Mouse (Mus musculus) adrenal gland, adult 2 months (tissue): Measurements from ENCODE around the gene Nptn. TPM values are rescaled to one million over a fixed set of nuclear protein-coding genes. Genes with fewer than 3 reads are reported as not detected.
A peak's percentile ranks its signal among the peaks of the same experiment; 100 is the strongest.
"Not testable (repeated sequence)": the region's sequence is repeated elsewhere in the genome, so short reads cannot be mapped to it uniquely, and the experiment has no call there.

Source experiments
- DNase-seq: peaks from one replicate; pipeline ENCODE4 v3.0.0; 2021
- polyA plus RNA-seq: library from polyadenylated mRNA; depleted of rRNA; stranded (reverse); fragments of >200 nt; gene quantifications from 2 replicates; pipeline ENCODE4 v1.2.3, GENCODE M21; 2012
- total RNA-seq, 2 experiments: library from RNA; stranded (reverse); gene quantifications; 2 replicates each; pipeline ENCODE4 v1.2.3; 2021

Nptn gene
- total and polyA plus RNA-seq, 3 experiments: 200 to 247 (median 227) TPM

- DNase-seq: no peak
Measured at GRCm38 (mm10) chr9:58560211-58560610, 21.8 kb upstream of the Nptn start.

GRCm38 (mm10) chr9:58565945-58566344 lies 16.1 kb upstream of the Nptn start:
- not testable (repeated sequence) for DNase-seq

- no peak for DNase-seq
Measured at GRCm38 (mm10) chr9:58567682-58568081, 14.4 kb upstream of the Nptn start.

- no peak for DNase-seq
Measured at GRCm38 (mm10) chr9:58571001-58571400, 11.0 kb upstream of the Nptn start.

- DNase-seq: peak; percentile 88
Measured at GRCm38 (mm10) chr9:58578669-58579068, 3.4 kb upstream of the Nptn start.

GRCm38 (mm10) chr9:58580453-58581195 lies 1.4 kb upstream of the Nptn start:
- peak; percentile 13 for DNase-seq

GRCm38 (mm10) chr9:58581283-58581930 lies 633 bp upstream of the Nptn start:
- no peak for DNase-seq

GRCm38 (mm10) chr9:58582581-58583266 lies 684 bp downstream of the Nptn start:
- no peak for DNase-seq

GRCm38 (mm10) chr9:58583267-58583641 lies 1.2 kb downstream of the Nptn start:
- DNase-seq: no peak

- DNase-seq: no peak
Measured at GRCm38 (mm10) chr9:58584323-58584722, 2.3 kb downstream of the Nptn start.

- no peak for DNase-seq
Measured at GRCm38 (mm10) chr9:58588657-58589056, 6.6 kb downstream of the Nptn start.

GRCm38 (mm10) chr9:58595313-58595712 lies 13.3 kb downstream of the Nptn start:
- no peak for DNase-seq

GRCm38 (mm10) chr9:58613790-58614189 lies 31.8 kb downstream of the Nptn start:
- DNase-seq: peak; percentile 12

GRCm38 (mm10) chr9:58615064-58615938 lies 33.3 kb downstream of the Nptn start:
- no peak for DNase-seq

GRCm38 (mm10) chr9:58623009-58623408 lies 41.0 kb downstream of the Nptn start:
- DNase-seq: no peak

- no peak for DNase-seq
Measured at GRCm38 (mm10) chr9:58627197-58627596, 45.2 kb downstream of the Nptn start.

GRCm38 (mm10) chr9:58630441-58630840 lies 48.4 kb downstream of the Nptn start:
- no peak for DNase-seq

- DNase-seq: no peak
Measured at GRCm38 (mm10) chr9:58648406-58649264, 66.6 kb downstream of the Nptn start.

- DNase-seq: no peak
Measured at GRCm38 (mm10) chr9:58649265-58649626, 67.2 kb downstream of the Nptn start.

- no peak for DNase-seq
Measured at GRCm38 (mm10) chr9:58651993-58652392, 70.0 kb downstream of the Nptn start.

- DNase-seq: no peak
Measured at GRCm38 (mm10) chr9:58654494-58654893, 72.5 kb downstream of the Nptn start.
